Mouse (Mus musculus): Measurements from ENCODE around the gene Gm44973. TPM values are rescaled to one million over a fixed set of nuclear protein-coding genes. Genes with fewer than 3 reads are reported as not detected.
A peak's percentile ranks its signal among the peaks of the same experiment; 100 is the strongest.
"Not testable (repeated sequence)": the region's sequence is repeated elsewhere in the genome, so short reads cannot be mapped to it uniquely, and the experiment has no call there.

Gm44973 gene
- polyA plus RNA-seq, 1 experiment from 2014 or later, result not detected

GRCm38 (mm10) chr7:5016920-5017319 is 1.6 kb downstream of the Gm44973 start:
- H3K9ac ChIP-seq, result no peak overlapping the region
- H3K27ac ChIP-seq (ENCODE audit: poor library complexity, severe bottlenecking), result no peak overlapping the region
- H3K4me2 ChIP-seq, result no peak overlapping the region
- peaks cover 25% of the 10 kb centered on the region for H3K36me3 ChIP-seq
- peaks cover 17% of the 10 kb centered on the region for H3K4me1 ChIP-seq (replicated peaks)
- no peaks in the 10 kb centered on the region for H3K9me3 ChIP-seq (replicated peaks)
- ATAC-seq (ENCODE audit: insufficient number of reproducible peaks, low FRiP score), result no peak
- no peaks in the 10 kb centered on the region for H3K27me3 ChIP-seq (replicated peaks)
- WGBS, result 98% methylated on average over 2 of the region's 2 CpGs
- H3K4me3 ChIP-seq, result no peak overlapping the region

DNA sequence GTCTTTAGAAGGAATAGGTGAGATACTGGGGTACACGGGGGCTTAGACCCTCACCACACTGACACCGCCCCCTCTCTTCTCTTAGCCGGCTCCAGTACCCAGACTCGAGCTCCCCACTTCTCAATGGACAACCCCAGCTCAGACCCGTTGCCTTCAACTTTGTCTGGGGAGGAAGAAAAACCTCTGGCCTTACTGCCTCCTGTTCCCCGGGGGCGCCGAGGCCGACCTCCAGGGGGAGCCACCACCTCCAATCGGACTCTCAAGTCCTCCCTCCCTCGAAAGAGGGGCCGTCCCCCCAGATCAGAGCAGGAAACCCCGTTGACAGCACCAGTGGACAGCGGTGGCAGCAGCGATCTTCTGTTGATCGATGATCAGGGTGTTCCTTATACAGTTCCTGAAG is 2.1 kb downstream of the Gm44973 start:
- Histone ChIP-seq H3K4me1 (replicated peaks) (peaks cover 17% of the 10 kb centered on the region), H3K27ac (ENCODE audit: poor library complexity, severe bottlenecking) (no peak overlapping the region), H3K9me3 (replicated peaks) (no peaks in the 10 kb centered on the region), H3K4me2 (no peak overlapping the region), H3K36me3 (peaks cover 25% of the 10 kb centered on the region), H3K9ac (no peak overlapping the region), H3K27me3 (replicated peaks) (no peaks in the 10 kb centered on the region), H3K4me3 (no peak overlapping the region)
- ATAC-seq (ENCODE audit: insufficient number of reproducible peaks, low FRiP score), result no peak
- WGBS, result 90% methylated on average over 16 of the region's 16 CpGs

DNA sequence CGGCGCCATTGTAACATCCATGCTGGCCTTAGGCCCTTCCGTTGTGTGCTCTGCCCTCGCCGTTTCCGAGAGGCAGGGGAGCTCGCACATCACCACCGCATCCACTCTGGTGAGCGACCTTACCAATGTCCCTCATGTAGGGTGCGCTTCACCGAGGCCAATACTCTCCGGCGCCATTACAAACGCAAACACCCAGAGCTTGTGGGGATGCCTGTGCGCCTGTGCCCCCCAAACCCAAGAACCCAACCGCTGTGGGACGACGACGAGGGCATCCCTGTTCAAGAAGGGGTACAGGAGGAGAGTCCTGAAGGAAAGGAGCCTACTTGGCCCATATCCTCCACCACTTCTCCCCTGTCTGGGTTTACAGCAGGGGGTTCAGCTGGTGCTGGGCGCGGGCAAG is 2.6 kb downstream of the Gm44973 start:
- Histone ChIP-seq H3K4me1 (replicated peaks) (peaks cover 17% of the 10 kb centered on the region), H3K9me3 (replicated peaks) (no peaks in the 10 kb centered on the region), H3K9ac (no peak overlapping the region), H3K27ac (ENCODE audit: poor library complexity, severe bottlenecking) (no peak overlapping the region), H3K36me3 (peaks cover 25% of the 10 kb centered on the region), H3K4me3 (no peak overlapping the region), H3K4me2 (no peak overlapping the region), H3K27me3 (replicated peaks) (no peaks in the 10 kb centered on the region)
- 96% methylated on average over 21 of the region's 21 CpGs for WGBS
- ATAC-seq (ENCODE audit: insufficient number of reproducible peaks, low FRiP score), result no peak

DNA sequence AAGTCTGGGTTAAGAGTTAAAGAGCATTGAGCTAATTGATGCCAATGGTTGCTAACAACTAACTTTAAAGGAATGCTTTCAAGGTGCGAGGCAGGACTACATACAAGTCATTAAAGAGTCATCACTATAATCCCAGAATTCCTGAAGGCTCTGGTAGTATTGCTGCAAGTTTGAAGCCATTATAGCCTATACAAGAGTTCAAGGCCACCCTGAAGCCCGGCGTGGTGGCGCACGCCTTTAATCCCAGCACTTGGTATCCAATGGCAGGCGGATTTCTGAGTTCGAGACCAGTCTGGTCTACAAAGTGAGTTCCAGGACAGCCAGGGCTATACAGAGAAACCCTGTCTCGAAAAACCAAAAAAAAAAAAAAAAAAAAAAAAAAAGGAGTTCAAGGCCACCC is 4.3 kb downstream of the Gm44973 start:
- Histone ChIP-seq H3K4me3 (peak overlapping the region; percentile 95), H3K9ac (peak overlapping the region; percentile 97), H3K4me2 (peak overlapping the region; percentile 90), H3K27ac (ENCODE audit: poor library complexity, severe bottlenecking) (peak overlapping the region; percentile 97), H3K4me1 (replicated peaks) (peaks cover 13% of the 10 kb centered on the region), H3K36me3 (peaks cover 39% of the 10 kb centered on the region)
- not testable (repeated sequence) for ATAC-seq (ENCODE audit: insufficient number of reproducible peaks, low FRiP score); H3K9me3 ChIP-seq (replicated peaks); H3K27me3 ChIP-seq (replicated peaks)
- 30% methylated on average over 8 of the region's 8 CpGs for WGBS

GRCm38 (mm10) chr7:5020000-5020681 is 4.8 kb downstream of the Gm44973 start, which contains the start of the genes Zfp865 and Ccdc106:
Zfp865 (plus strand) TSS chr7:5020376.
Ccdc106 (plus strand) TSS chr7:5020553.
- Histone ChIP-seq H3K4me1 (replicated peaks) (peaks cover 13% of the 10 kb centered on the region), H3K4me2 (peak within 1 kb of the TSS; percentile 90), H3K4me3 (peak within 1 kb of the TSS; percentile 95), H3K27me3 (replicated peaks) (no peaks in the 10 kb centered on the region), H3K36me3 (peaks cover 44% of the 10 kb centered on the region), H3K9ac (peak within 1 kb of the TSS; percentile 97), H3K9me3 (replicated peaks) (no peaks in the 10 kb centered on the region), H3K27ac (ENCODE audit: poor library complexity, severe bottlenecking) (peak within 1 kb of the TSS; percentile 97)
- ATAC-seq (ENCODE audit: insufficient number of reproducible peaks, low FRiP score), result peak; percentile 92
- under 1% methylated on average over 49 of the region's 49 CpGs for WGBS

DNA sequence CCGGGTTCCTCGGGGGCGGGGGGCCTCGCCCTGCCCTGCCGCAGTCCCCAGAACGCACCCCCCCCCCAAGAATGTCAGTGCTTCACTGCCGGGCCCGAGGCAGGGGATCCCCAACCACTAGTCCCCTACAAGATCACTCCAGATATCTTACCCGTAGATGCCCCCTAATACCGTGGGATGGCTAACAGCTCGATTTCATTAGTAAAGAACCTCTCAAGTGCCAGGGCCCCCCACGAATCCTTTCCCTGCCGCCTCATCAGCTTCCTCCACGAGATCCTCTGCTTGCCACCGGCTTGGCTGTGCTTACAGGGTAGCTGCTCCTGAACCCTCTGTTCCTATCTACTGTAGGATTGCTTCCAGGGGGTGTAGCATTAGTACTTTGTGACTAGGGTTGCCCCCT is 5.4 kb downstream of the Gm44973 start:
- Histone ChIP-seq H3K4me1 (replicated peaks) (peaks cover 13% of the 10 kb centered on the region), H3K27me3 (replicated peaks) (no peaks in the 10 kb centered on the region), H3K4me2 (peak overlapping the region; percentile 90), H3K27ac (ENCODE audit: poor library complexity, severe bottlenecking) (peak overlapping the region; percentile 97), H3K9me3 (replicated peaks) (no peaks in the 10 kb centered on the region), H3K9ac (peak overlapping the region; percentile 97), H3K36me3 (peaks cover 49% of the 10 kb centered on the region), H3K4me3 (peak overlapping the region; percentile 95)
- ATAC-seq (ENCODE audit: insufficient number of reproducible peaks, low FRiP score), result peak; percentile 6; the same call in 1 of the 2 replicates
- WGBS, result under 1% methylated on average over 15 of the region's 15 CpGs

GRCm38 (mm10) chr7:5021197-5021596 is 5.9 kb downstream of the Gm44973 start:
- no peak for ATAC-seq (ENCODE audit: insufficient number of reproducible peaks, low FRiP score)
- WGBS, result 49% methylated on average over 5 of the region's 5 CpGs
- peak overlapping the region; percentile 97 for H3K9ac ChIP-seq
- peaks cover 55% of the 10 kb centered on the region for H3K36me3 ChIP-seq
- H3K27me3 ChIP-seq (replicated peaks), result no peaks in the 10 kb centered on the region
- H3K4me1 ChIP-seq (replicated peaks), result peaks cover 9% of the 10 kb centered on the region
- peak overlapping the region; percentile 97 for H3K27ac ChIP-seq (ENCODE audit: poor library complexity, severe bottlenecking)
- H3K4me2 ChIP-seq, result peak overlapping the region; percentile 90
- H3K4me3 ChIP-seq, result peak overlapping the region; percentile 95
- H3K9me3 ChIP-seq (replicated peaks), result no peaks in the 10 kb centered on the region

- WGBS, result 89% methylated on average over 22 of the region's 22 CpGs
- no peaks in the 10 kb centered on the region for H3K4me1 ChIP-seq (replicated peaks)
- no peaks in the 10 kb centered on the region for H3K27me3 ChIP-seq (replicated peaks)
- no peak for ATAC-seq (ENCODE audit: insufficient number of reproducible peaks, low FRiP score)
- H3K9me3 ChIP-seq (replicated peaks), result peaks cover 50% of the 10 kb centered on the region
- H3K27ac ChIP-seq (ENCODE audit: poor library complexity, severe bottlenecking), result no peak overlapping the region
- no peak overlapping the region for H3K4me2 ChIP-seq
- H3K36me3 ChIP-seq, result peaks cover 97% of the 10 kb centered on the region
- no peak overlapping the region for H3K4me3 ChIP-seq
- H3K9ac ChIP-seq, result no peak overlapping the region
These were observed 14.2 kb downstream of the Gm44973 start for GRCm38 (mm10) chr7:5029543-5029942.

GRCm38 (mm10) chr7:5029946-5030345 is 14.7 kb downstream of the Gm44973 start:
- WGBS, result 86% methylated on average over 21 of the region's 21 CpGs
- no peak overlapping the region for H3K4me3 ChIP-seq
- no peak overlapping the region for H3K4me2 ChIP-seq
- no peaks in the 10 kb centered on the region for H3K27me3 ChIP-seq (replicated peaks)
- ATAC-seq (ENCODE audit: insufficient number of reproducible peaks, low FRiP score), result no peak
- H3K36me3 ChIP-seq, result peaks cover 97% of the 10 kb centered on the region
- no peak overlapping the region for H3K9ac ChIP-seq
- peaks cover 50% of the 10 kb centered on the region for H3K9me3 ChIP-seq (replicated peaks)
- H3K4me1 ChIP-seq (replicated peaks), result no peaks in the 10 kb centered on the region
- no peak overlapping the region for H3K27ac ChIP-seq (ENCODE audit: poor library complexity, severe bottlenecking)

- Histone ChIP-seq H3K27me3 (replicated peaks) (no peaks in the 10 kb centered on the region), H3K27ac (ENCODE audit: poor library complexity, severe bottlenecking) (no peak overlapping the region), H3K4me1 (replicated peaks) (no peaks in the 10 kb centered on the region), H3K36me3 (peaks cover 98% of the 10 kb centered on the region), H3K4me2 (no peak overlapping the region), H3K9ac (no peak overlapping the region), H3K4me3 (no peak overlapping the region), H3K9me3 (replicated peaks) (peaks cover 54% of the 10 kb centered on the region)
- ATAC-seq (ENCODE audit: insufficient number of reproducible peaks, low FRiP score), result no peak
- 81% methylated on average over 63 of the region's 63 CpGs for WGBS
These were observed 15.4 kb downstream of the Gm44973 start for GRCm38 (mm10) chr7:5030554-5031275.

GRCm38 (mm10) chr7:5031496-5031895 is 16.2 kb downstream of the Gm44973 start:
- no peak for ATAC-seq (ENCODE audit: insufficient number of reproducible peaks, low FRiP score)
- no peak overlapping the region for H3K9ac ChIP-seq
- peaks cover 98% of the 10 kb centered on the region for H3K36me3 ChIP-seq
- no peak overlapping the region for H3K27ac ChIP-seq (ENCODE audit: poor library complexity, severe bottlenecking)
- peaks cover 56% of the 10 kb centered on the region for H3K9me3 ChIP-seq (replicated peaks)
- H3K4me3 ChIP-seq, result no peak overlapping the region
- H3K27me3 ChIP-seq (replicated peaks), result no peaks in the 10 kb centered on the region
- no peaks in the 10 kb centered on the region for H3K4me1 ChIP-seq (replicated peaks)
- no peak overlapping the region for H3K4me2 ChIP-seq
- WGBS, result 77% methylated on average over 46 of the region's 46 CpGs
